Mouse (Mus musculus) liver, embryonic 11.5 days (tissue): ENCODE data around the gene Rgl2. TPM values are rescaled to one million over a fixed set of nuclear protein-coding genes. Genes with fewer than 3 reads are reported as not detected.

Experiments used
- ATAC-seq: fragments of 200-750 bp; cut with Nextera tagmentation; replicated peaks from 2 replicates; pipeline ENCODE4 v1.8.0; 2017; ENCODE audit warnings: moderate number of reproducible peaks, mild to moderate bottlenecking, moderate TSS enrichment, moderate library complexity; ENCODE audit not compliant: low FRiP score
- DNase-seq: peaks from one replicate; pipeline ENCODE4 v3.0.0-alpha.2; 2017; ENCODE audit warnings: low spot score
- H3K27ac ChIP-seq: fragments of 300-500 bp; sonication (generic); 2 replicates; pipeline ENCODE4 v1.5.1; 2014; ENCODE audit warnings: mild to moderate bottlenecking, low read depth, low read length, control low read depth
- H3K27me3 ChIP-seq: fragments of 300-500 bp; sonication (generic); replicated peaks from 2 replicates; pipeline ENCODE4 v1.6.1; 2014; ENCODE audit warnings: low read length, mixed read lengths; ENCODE audit not compliant: control insufficient read depth, insufficient read depth
- H3K36me3 ChIP-seq: fragments of 300-500 bp; sonication (generic); 2 replicates; pipeline ENCODE4 v1.6.1; 2014; ENCODE audit warnings: mild to moderate bottlenecking, low read length, moderate library complexity, mixed read lengths; ENCODE audit not compliant: control insufficient read depth, insufficient read depth
- H3K4me1 ChIP-seq: fragments of 300-500 bp; sonication (generic); replicated peaks from 2 replicates; pipeline ENCODE4 v1.6.1; 2014; ENCODE audit warnings: low read length, mixed read lengths; ENCODE audit not compliant: control insufficient read depth, insufficient read depth
- H3K4me2 ChIP-seq: fragments of 300-500 bp; sonication (generic); 2 replicates; pipeline ENCODE4 v1.6.1; 2014; ENCODE audit warnings: mild to moderate bottlenecking, control low read depth, moderate library complexity
- H3K4me3 ChIP-seq: fragments of 300-500 bp; sonication (generic); 2 replicates; pipeline ENCODE4 v1.5.1; 2014; ENCODE audit warnings: low read depth, low read length, control low read depth
- H3K9ac ChIP-seq: fragments of 300-500 bp; sonication (generic); 2 replicates; pipeline ENCODE4 v1.6.1; 2014; ENCODE audit warnings: low read depth, low read length, control low read depth
- H3K9me3 ChIP-seq: fragments of 300-500 bp; sonication (generic); 2 replicates; pipeline ENCODE4 v1.6.1; 2016; ENCODE audit warnings: low read length, inconsistent platforms, mixed read lengths; ENCODE audit not compliant: control insufficient read depth
- WGBS: fragments of 180-500 bp; shearing (Covaris S2); extraction: QIAGEN DNeasy Blood & Tissue Kit; methylation state at CpG from one replicate; pipeline ENCODE4 v1.1.7; 2014; 5-methylcytosine and 5-hydroxymethylcytosine counted together
- polyA plus RNA-seq: library from polyadenylated mRNA; unstranded; fragments of >200 nt; fragmentation: Nextera tagmentation; extraction: Ambion mirVana; gene quantifications from 2 replicates; pipeline ENCODE4 v1.2.1, GENCODE M21; 2014

The Rgl2 gene
- polyA plus RNA-seq, 1 experiment from 2014 or later = 25.6 TPM

- no peak for ATAC-seq
- H3K4me1 ChIP-seq = peaks cover 23% of the 10 kb centered on the region
- H3K27ac ChIP-seq = no peak overlapping the region
- peaks cover 38% of the 10 kb centered on the region for H3K36me3 ChIP-seq
- no peak overlapping the region for H3K9ac ChIP-seq
- 91% methylated on average over 31 of the region's 31 CpGs for WGBS
- no peaks in the 10 kb centered on the region for H3K27me3 ChIP-seq
- DNase-seq = no peak
- no peaks in the 10 kb centered on the region for H3K9me3 ChIP-seq
- no peak overlapping the region for H3K4me2 ChIP-seq
- no peak overlapping the region for H3K4me3 ChIP-seq
These were observed 18.1 kb upstream of the Rgl2 start for GRCm38 (mm10) chr17:33911052-33911812.

GRCm38 (mm10) chr17:33911813-33912414 lies 17.4 kb upstream of the Rgl2 start:
- Histone ChIP-seq H3K9me3 (no peaks in the 10 kb centered on the region), H3K4me3 (no peak overlapping the region), H3K4me2 (no peak overlapping the region), H3K9ac (no peak overlapping the region), H3K4me1 (peaks cover 23% of the 10 kb centered on the region), H3K27me3 (no peaks in the 10 kb centered on the region), H3K27ac (no peak overlapping the region), H3K36me3 (peaks cover 38% of the 10 kb centered on the region)
- ATAC-seq (no peak), DNase-seq (no peak)
- 92% methylated on average over 28 of the region's 28 CpGs for WGBS

- 0 out of 2 replicates have a peak overlapping the region, but pooled peaks have one; percentile 13 for H3K27ac ChIP-seq
- peaks cover 51% of the 10 kb centered on the region for H3K36me3 ChIP-seq
- no peak overlapping the region; the same call in 1 of the 2 replicates for H3K4me2 ChIP-seq
- H3K27me3 ChIP-seq = no peaks in the 10 kb centered on the region
- peaks cover 24% of the 10 kb centered on the region for H3K4me1 ChIP-seq
- no peak overlapping the region for H3K9ac ChIP-seq
- no peak for DNase-seq
- no peak for ATAC-seq
- 87% methylated on average over 10 of the region's 10 CpGs for WGBS
- 0 out of 2 replicates have a peak, but pooled peaks cover 2% of the 10 kb centered on the region for H3K9me3 ChIP-seq
- H3K4me3 ChIP-seq = no peak overlapping the region
These were observed 16.1 kb upstream of the Rgl2 start for GRCm38 (mm10) chr17:33913264-33913663.

GRCm38 (mm10) chr17:33913905-33914304 lies 15.4 kb upstream of the Rgl2 start:
- ATAC-seq = no peak
- Histone ChIP-seq H3K4me3 (no peak overlapping the region), H3K27ac (0 out of 2 replicates have a peak overlapping the region, but pooled peaks have one; percentile 13), H3K4me1 (peaks cover 30% of the 10 kb centered on the region), H3K4me2 (no peak overlapping the region; the same call in 1 of the 2 replicates), H3K9ac (no peak overlapping the region), H3K36me3 (peaks cover 53% of the 10 kb centered on the region), H3K9me3 (0 out of 2 replicates have a peak, but pooled peaks cover 2% of the 10 kb centered on the region), H3K27me3 (no peaks in the 10 kb centered on the region)
- 93% methylated on average over 8 of the region's 8 CpGs for WGBS
- DNase-seq = no peak

GRCm38 (mm10) chr17:33914969-33915391 lies 14.4 kb upstream of the Rgl2 start:
- WGBS = 66% methylated on average over 13 of the region's 13 CpGs
- H3K9ac ChIP-seq = peak overlapping the region; percentile 31
- H3K4me3 ChIP-seq = peak overlapping the region; percentile 66
- H3K4me2 ChIP-seq = peak overlapping the region; percentile 76
- peaks cover 34% of the 10 kb centered on the region for H3K4me1 ChIP-seq
- ATAC-seq (no peak), DNase-seq (no peak)
- H3K36me3 ChIP-seq = peaks cover 53% of the 10 kb centered on the region
- peak overlapping the region; percentile 30; the same call in 1 of the 2 replicates for H3K27ac ChIP-seq
- H3K27me3 ChIP-seq = no peaks in the 10 kb centered on the region
- H3K9me3 ChIP-seq = 0 out of 2 replicates have a peak, but pooled peaks cover 2% of the 10 kb centered on the region

- Histone ChIP-seq H3K4me1 (peaks cover 28% of the 10 kb centered on the region), H3K4me3 (peak within 1 kb of the TSS; percentile 66), H3K27ac (peak within 1 kb of the TSS; percentile 78), H3K4me2 (peak within 1 kb of the TSS; percentile 76), H3K27me3 (no peaks in the 10 kb centered on the region), H3K9me3 (0 out of 2 replicates have a peak, but pooled peaks cover 2% of the 10 kb centered on the region), H3K9ac (peak within 1 kb of the TSS; percentile 60), H3K36me3 (peaks cover 50% of the 10 kb centered on the region)
- peak; percentile 92 for DNase-seq
- peak; percentile 85 for ATAC-seq
- under 1% methylated on average over 34 of the region's 34 CpGs for WGBS
These were observed 13.6 kb upstream of the Rgl2 start, which contains the start of the genes Tapbp and Zbtb22 for GRCm38 (mm10) chr17:33915671-33916250. Gene Tapbp (plus strand): TSS chr17:33915899. Gene Zbtb22 (plus strand): TSS chr17:33915904.

GRCm38 (mm10) chr17:33916294-33916693 lies 13.0 kb upstream of the Rgl2 start:
- H3K36me3 ChIP-seq = peaks cover 46% of the 10 kb centered on the region
- ATAC-seq = 0 out of 2 replicates have a peak, but pooled peaks have one; percentile 3
- H3K4me3 ChIP-seq = peak overlapping the region; percentile 66
- 0 out of 2 replicates have a peak, but pooled peaks cover 2% of the 10 kb centered on the region for H3K9me3 ChIP-seq
- peak overlapping the region; percentile 78 for H3K27ac ChIP-seq
- H3K4me2 ChIP-seq = peak overlapping the region; percentile 76
- peak overlapping the region; percentile 60 for H3K9ac ChIP-seq
- H3K4me1 ChIP-seq = peaks cover 32% of the 10 kb centered on the region
- WGBS = 2% methylated on average over 18 of the region's 20 CpGs
- no peaks in the 10 kb centered on the region for H3K27me3 ChIP-seq
- DNase-seq = no peak

GRCm38 (mm10) chr17:33916847-33917655 lies 12.3 kb upstream of the Rgl2 start:
- Histone ChIP-seq H3K9me3 (0 out of 2 replicates have a peak, but pooled peaks cover 2% of the 10 kb centered on the region), H3K36me3 (peaks cover 38% of the 10 kb centered on the region), H3K27me3 (no peaks in the 10 kb centered on the region), H3K27ac (peak overlapping the region; percentile 1), H3K4me3 (peak overlapping the region; percentile 66), H3K9ac (peak overlapping the region; percentile 60), H3K4me2 (peak overlapping the region; percentile 76), H3K4me1 (peaks cover 32% of the 10 kb centered on the region)
- no peak for DNase-seq
- no peak for ATAC-seq
- WGBS = 82% methylated on average over 31 of the region's 31 CpGs
